Mouse (Mus musculus) gastrocnemius, postnatal 25 days (tissue): ENCODE data around the gene Pi4ka. TPM values are rescaled to one million over a fixed set of nuclear protein-coding genes. Genes with fewer than 3 reads are reported as not detected.
"Not testable (repeated sequence)": the region's sequence is repeated elsewhere in the genome, so short reads cannot be mapped to it uniquely, and the experiment has no call there.

ENCODE experiments used
- DNase-seq: peaks from one replicate; pipeline ENCODE4 v3.0.0; 2022
- total RNA-seq, 2 experiments: library from RNA; stranded (reverse); gene quantifications; 1 replicate in 1 of 2; 2 replicates in 1 of 2; pipeline ENCODE4 v1.2.3; 2021

Gene Pi4ka
- total RNA-seq, 2 experiments from 2014 or later, result 15.9 to 20.4 TPM

DNA sequence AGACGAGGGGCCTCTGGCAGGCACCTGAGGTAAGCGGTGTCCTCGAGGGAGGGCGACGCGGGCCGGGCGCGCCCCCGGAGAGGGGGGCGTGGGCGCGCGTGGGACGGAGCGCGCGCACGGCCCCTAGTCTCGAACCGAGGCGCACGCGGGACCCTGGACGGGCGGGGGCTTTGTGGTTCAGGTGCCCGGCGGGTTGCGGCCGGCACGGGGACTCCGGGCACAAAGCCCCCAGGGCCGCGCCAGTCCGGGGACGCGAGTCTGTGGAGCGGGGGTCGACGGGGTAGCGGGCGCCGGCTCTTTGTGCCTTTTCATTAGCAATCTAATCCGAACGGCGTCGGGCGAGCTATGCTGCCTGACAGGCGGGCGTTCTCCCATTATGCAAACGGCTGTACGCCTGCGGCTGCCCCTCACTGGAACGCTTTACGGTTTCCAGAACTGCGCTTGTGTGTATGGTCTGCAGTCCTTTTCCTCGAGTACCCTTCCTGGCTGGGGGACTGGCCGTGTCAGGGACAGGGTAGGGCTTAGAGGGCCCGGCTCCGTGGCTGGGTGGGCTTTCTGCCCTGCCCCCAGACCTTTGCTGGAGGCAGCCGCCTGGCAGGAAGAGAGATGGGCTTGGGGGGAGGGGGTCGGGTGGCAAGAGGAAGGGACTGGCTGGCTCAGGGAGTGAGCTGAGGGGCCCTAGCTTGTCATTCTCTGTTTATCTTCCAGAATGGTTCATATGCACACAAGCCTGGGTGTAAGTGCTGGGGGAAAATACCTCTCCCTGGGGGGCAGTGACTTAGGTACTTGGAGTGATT, 172.2 kb downstream of the Pi4ka start:
- peak; percentile 26 for DNase-seq

DNA sequence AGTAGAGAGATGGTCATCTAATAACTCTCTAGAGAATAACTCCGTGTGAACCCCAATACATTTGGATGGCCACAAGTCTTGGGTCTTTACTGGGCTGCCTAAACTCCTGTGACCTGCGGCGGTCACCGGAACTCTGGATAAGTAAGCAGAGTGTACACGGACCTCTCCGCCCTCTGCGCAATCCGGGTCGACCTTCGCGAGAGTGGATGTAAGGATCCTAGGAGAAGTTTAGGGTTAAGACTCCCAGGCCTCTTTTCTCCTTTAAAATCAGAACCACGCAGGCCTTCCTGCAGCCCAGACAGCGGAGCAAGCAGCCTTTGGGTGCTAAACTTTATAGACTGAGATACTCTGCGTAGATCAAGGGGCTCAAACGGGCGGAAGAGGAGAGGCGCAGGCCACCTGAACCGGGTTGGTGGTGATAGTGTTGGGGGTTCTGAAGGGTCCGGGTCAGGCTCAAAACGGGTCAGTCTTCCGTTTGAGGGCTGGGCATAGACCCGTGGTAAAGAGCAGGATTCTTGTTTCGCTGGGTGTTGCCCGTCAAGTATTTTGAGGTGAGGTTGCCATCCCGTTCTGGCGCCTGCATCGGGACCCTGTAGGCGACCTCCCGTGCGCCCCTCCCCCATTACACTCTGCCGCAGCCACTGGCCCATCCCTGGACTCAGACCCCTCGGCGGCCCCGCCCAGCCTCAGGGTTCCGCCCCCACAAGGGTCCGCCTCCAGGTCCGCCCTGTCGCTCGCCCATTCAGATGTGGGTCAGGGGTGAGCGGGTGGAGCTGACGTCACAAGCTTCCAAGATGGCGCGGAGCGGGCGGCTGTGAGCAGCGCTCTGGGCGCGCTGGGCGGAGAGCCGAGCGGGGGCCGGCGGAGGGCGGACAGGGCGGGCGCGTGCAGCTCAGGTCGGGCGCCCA, 173.1 kb downstream of the Pi4ka start, which contains the start of gene Hic2:
Gene Hic2 (plus strand): TSS at position 779 of the 908 bp plus-strand sequence.
- DNase-seq, result peak; percentile 95

DNA sequence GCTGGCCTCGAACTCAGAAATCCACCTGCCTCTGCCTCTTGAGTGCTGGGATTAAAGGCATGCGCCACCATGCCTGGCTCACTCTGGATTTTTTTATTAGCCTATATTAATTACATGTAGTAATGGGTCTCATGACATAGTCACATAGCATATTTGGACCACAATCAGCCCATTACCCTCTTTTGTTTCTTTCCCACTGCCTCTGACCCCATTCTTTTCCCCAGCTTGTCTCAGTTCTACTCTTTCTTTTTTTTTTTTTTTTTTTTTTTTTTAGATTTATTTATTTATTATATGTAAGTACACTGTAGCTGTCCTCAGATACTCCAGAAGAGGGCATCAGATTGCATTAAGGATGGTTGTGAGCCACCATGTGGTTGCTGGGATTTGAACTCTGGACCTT, 174.6 kb downstream of the Pi4ka start:
- not testable (repeated sequence) for DNase-seq

Other genes with a start within 250 kb of the Pi4ka start
- gene Ube2l3, start 203.7 kb downstream of the Pi4ka start, total RNA-seq, result 100 to 1,000 TPM; 129 to 132 TPM
- gene Rimbp3, start 197.7 kb downstream of the Pi4ka start, total RNA-seq, result not detected
- under 1 TPM; 0.83 to 0.97 TPM for gene Hic2, start 172.7 kb downstream of the Pi4ka start, total RNA-seq
- gene Tmem191c, start 130.2 kb downstream of the Pi4ka start, total RNA-seq, result 1 to 10 TPM; 1.3 to 1.7 TPM
- gene Serpind1, start 74.9 kb downstream of the Pi4ka start, total RNA-seq, result under 1 TPM; 0.18 to 0.32 TPM
- 10 to 100 TPM; 15.2 to 16.5 TPM for gene Snap29, start 328 bp downstream of the Pi4ka start, total RNA-seq
- 10 to 100 TPM; 19.2 to 21.6 TPM for gene Crkl, start 45.7 kb upstream of the Pi4ka start, total RNA-seq
- under 1 TPM; 0.18 to 0.35 TPM for gene Aifm3, start 83.3 kb upstream of the Pi4ka start, total RNA-seq
- 10 to 100 TPM; 19.2 to 23.6 TPM for gene Lztr1, start 102.4 kb upstream of the Pi4ka start, total RNA-seq
- 10 to 100 TPM; 12.8 to 14.5 TPM for gene Thap7, start 124.8 kb upstream of the Pi4ka start, total RNA-seq
- gene Lrrc74b, start 154.9 kb upstream of the Pi4ka start, total RNA-seq, result 1 to 10 TPM; 1.2 to 2.0 TPM
- gene P2rx6, start 155.6 kb upstream of the Pi4ka start, total RNA-seq, result 1 to 10 TPM; 8.7 to 9.1 TPM
- under 1 TPM; 0.32 to 0.36 TPM for gene Slc7a4, start 176.9 kb upstream of the Pi4ka start, total RNA-seq
- gene Smpd4, start 213.0 kb upstream of the Pi4ka start, total RNA-seq, result 1 to 10 TPM; 7.5 to 9.0 TPM
- gene Ccdc74a, start 240.2 kb upstream of the Pi4ka start, total RNA-seq, result 1 to 10 TPM in 1 of 2 experiments, under 1 TPM in 1; 0.77 to 1.6 TPM